Mouse (Mus musculus) embryonic facial prominence, embryonic 14.5 days (tissue): ENCODE data around the gene Dctn1. TPM values are rescaled to one million over a fixed set of nuclear protein-coding genes. Genes with fewer than 3 reads are reported as not detected.
A peak's percentile ranks its signal among the peaks of the same experiment; 100 is the strongest.

Experiments used
- ATAC-seq: fragments of 200-750 bp; cut with Nextera tagmentation; 2 replicates; pipeline ENCODE4 v1.8.0; 2017; ENCODE audit warnings: low read depth, moderate number of reproducible peaks, moderate TSS enrichment
- DNase-seq: peaks from one replicate; pipeline ENCODE4 v3.0.0-alpha.2; 2015; ENCODE audit warnings: low spot score
- H3K27ac ChIP-seq: fragments of 300-500 bp; sonication (generic); replicated peaks from 2 replicates; pipeline ENCODE4 v1.5.1; 2014; ENCODE audit warnings: low read depth, mild to moderate bottlenecking, low read length, moderate library complexity
- H3K27me3 ChIP-seq: fragments of 300-500 bp; sonication (generic); replicated peaks from 2 replicates; pipeline ENCODE4 v1.6.1; 2014; ENCODE audit warnings: low read length; ENCODE audit not compliant: control insufficient read depth, insufficient read depth
- H3K36me3 ChIP-seq: fragments of 300-500 bp; sonication (generic); 2 replicates; pipeline ENCODE4 v1.6.1; 2014; ENCODE audit warnings: low read length, mixed read lengths; ENCODE audit not compliant: control insufficient read depth, insufficient read depth
- H3K4me1 ChIP-seq: fragments of 300-500 bp; sonication (generic); 2 replicates; pipeline ENCODE4 v1.6.1; 2014; ENCODE audit warnings: antibody characterized with exemption, low read length; ENCODE audit not compliant: control insufficient read depth, insufficient read depth
- H3K4me2 ChIP-seq: fragments of 300-500 bp; sonication (generic); 2 replicates; pipeline ENCODE4 v1.6.1; 2014; ENCODE audit warnings: low read depth, mild to moderate bottlenecking, low read length, moderate library complexity, mixed read lengths
- H3K4me3 ChIP-seq: fragments of 300-500 bp; sonication (generic); 2 replicates; pipeline ENCODE4 v1.5.1; 2014; ENCODE audit warnings: low read depth, mild to moderate bottlenecking, low read length
- H3K9ac ChIP-seq: fragments of 300-500 bp; sonication (generic); 2 replicates; pipeline ENCODE4 v1.6.1; 2014; ENCODE audit warnings: low read depth, mild to moderate bottlenecking, low read length, moderate library complexity, mixed read lengths
- H3K9me3 ChIP-seq: fragments of 300-500 bp; sonication (generic); 2 replicates; pipeline ENCODE4 v1.6.1; 2016; ENCODE audit warnings: low read length; ENCODE audit not compliant: control insufficient read depth
- WGBS: fragments of 180-500 bp; shearing (Covaris S2); extraction: QIAGEN DNeasy Blood & Tissue Kit; methylation state at CpG from one replicate; pipeline ENCODE4 v1.1.7; 2014; 5-methylcytosine and 5-hydroxymethylcytosine counted together
- polyA plus RNA-seq: library from polyadenylated mRNA; unstranded; fragments of >200 nt; fragmentation: Nextera tagmentation; extraction: Ambion mirVana; gene quantifications from 2 replicates; pipeline ENCODE4 v1.2.1, GENCODE M21; 2014

The Dctn1 gene
- polyA plus RNA-seq, 1 experiment from 2014 or later = 84.5 TPM

GRCm38 (mm10) chr6:83132176-83132919, 33.4 kb upstream of the Dctn1 start:
- Histone ChIP-seq H3K27ac (no peak overlapping the region), H3K4me2 (no peak overlapping the region)
- 85% methylated on average over 9 of the region's 9 CpGs for WGBS

GRCm38 (mm10) chr6:83134226-83134625, 31.5 kb upstream of the Dctn1 start:
- H3K36me3 ChIP-seq = no peaks in the 10 kb centered on the region
- no peak overlapping the region for H3K9ac ChIP-seq
- no peak for ATAC-seq
- DNase-seq = no peak
- no peak overlapping the region for H3K4me2 ChIP-seq
- no peak overlapping the region for H3K27ac ChIP-seq
- no peaks in the 10 kb centered on the region for H3K9me3 ChIP-seq
- H3K4me1 ChIP-seq = peaks cover 31% of the 10 kb centered on the region
- WGBS = 60% methylated on average over 3 of the region's 3 CpGs
- H3K27me3 ChIP-seq = no peaks in the 10 kb centered on the region
- no peak overlapping the region for H3K4me3 ChIP-seq

More at GRCm38 (mm10) chr6:83132176-83132919, 33.4 kb upstream of the Dctn1 start:
- DNase-seq = no peak
- Histone ChIP-seq H3K9ac (no peak overlapping the region), H3K9me3 (no peaks in the 10 kb centered on the region), H3K4me1 (peaks cover 19% of the 10 kb centered on the region), H3K36me3 (no peaks in the 10 kb centered on the region), H3K4me3 (no peak overlapping the region), H3K27me3 (no peaks in the 10 kb centered on the region)
- ATAC-seq = no peak

- no peaks in the 10 kb centered on the region for H3K27me3 ChIP-seq
- H3K4me3 ChIP-seq = peak within 1 kb of the TSS; percentile 45
- H3K4me2 ChIP-seq = peak within 1 kb of the TSS; percentile 62
- H3K9ac ChIP-seq = peak within 1 kb of the TSS; percentile 74
- no peaks in the 10 kb centered on the region for H3K36me3 ChIP-seq
- ATAC-seq = no peak
- DNase-seq = no peak
- H3K9me3 ChIP-seq = no peaks in the 10 kb centered on the region
- peak within 1 kb of the TSS; percentile 97 for H3K27ac ChIP-seq
- peaks cover 37% of the 10 kb centered on the region for H3K4me1 ChIP-seq
- 57% methylated on average over 7 of the region's 7 CpGs for WGBS
Observed at GRCm38 (mm10) chr6:83134951-83135513, 30.7 kb upstream of the Dctn1 start, which contains the start of gene Rtkn. Rtkn (plus strand) TSS chr6:83135463.

GRCm38 (mm10) chr6:83135571-83136161, 30.1 kb upstream of the Dctn1 start:
- DNase-seq = peak; percentile 68
- WGBS = 4% methylated on average over 35 of the region's 37 CpGs
- H3K4me3 ChIP-seq = peak overlapping the region; percentile 45
- H3K27ac ChIP-seq = peak overlapping the region; percentile 97
- no peak; the same call in 1 of the 2 replicates for ATAC-seq
- peak overlapping the region; percentile 74 for H3K9ac ChIP-seq
- H3K4me1 ChIP-seq = peaks cover 37% of the 10 kb centered on the region
- H3K9me3 ChIP-seq = no peaks in the 10 kb centered on the region
- H3K27me3 ChIP-seq = no peaks in the 10 kb centered on the region
- peak overlapping the region; percentile 62 for H3K4me2 ChIP-seq
- H3K36me3 ChIP-seq = no peaks in the 10 kb centered on the region

- ATAC-seq (no peak), DNase-seq (no peak)
- WGBS = 16% methylated on average over 5 of the region's 5 CpGs
- Histone ChIP-seq H3K9me3 (no peaks in the 10 kb centered on the region), H3K9ac (peak overlapping the region; percentile 74), H3K4me2 (peak overlapping the region; percentile 62), H3K4me3 (peak overlapping the region; percentile 45), H3K27ac (peak overlapping the region; percentile 97), H3K27me3 (no peaks in the 10 kb centered on the region), H3K4me1 (peaks cover 37% of the 10 kb centered on the region), H3K36me3 (no peaks in the 10 kb centered on the region)
Observed at GRCm38 (mm10) chr6:83136291-83136880, 29.3 kb upstream of the Dctn1 start.

GRCm38 (mm10) chr6:83136881-83137575, 28.7 kb upstream of the Dctn1 start:
- H3K4me2 ChIP-seq = peak overlapping the region; percentile 62
- ATAC-seq = peak; percentile 86
- no peaks in the 10 kb centered on the region for H3K27me3 ChIP-seq
- H3K27ac ChIP-seq = peak overlapping the region; percentile 97
- H3K4me3 ChIP-seq = peak overlapping the region; percentile 45
- H3K9me3 ChIP-seq = no peaks in the 10 kb centered on the region
- peak; percentile 94 for DNase-seq
- H3K9ac ChIP-seq = peak overlapping the region; percentile 74
- 1% methylated on average over 21 of the region's 26 CpGs for WGBS
- no peaks in the 10 kb centered on the region for H3K36me3 ChIP-seq
- H3K4me1 ChIP-seq = peaks cover 42% of the 10 kb centered on the region

GRCm38 (mm10) chr6:83137576-83137950, 28.2 kb upstream of the Dctn1 start:
- peak overlapping the region; percentile 62 for H3K4me2 ChIP-seq
- H3K9ac ChIP-seq = peak overlapping the region; percentile 74
- peaks cover 48% of the 10 kb centered on the region for H3K4me1 ChIP-seq
- no peaks in the 10 kb centered on the region for H3K9me3 ChIP-seq
- peak overlapping the region; percentile 97 for H3K27ac ChIP-seq
- no peaks in the 10 kb centered on the region for H3K36me3 ChIP-seq
- peak; percentile 95 for DNase-seq
- WGBS = 3% methylated on average over 6 of the region's 12 CpGs
- peak overlapping the region; percentile 45 for H3K4me3 ChIP-seq
- peak; percentile 84 for ATAC-seq
- H3K27me3 ChIP-seq = no peaks in the 10 kb centered on the region

- peak; percentile 32 for ATAC-seq
- DNase-seq = peak; percentile 81
- H3K4me1 ChIP-seq = peaks cover 48% of the 10 kb centered on the region
- peak overlapping the region; percentile 74 for H3K9ac ChIP-seq
- no peaks in the 10 kb centered on the region for H3K9me3 ChIP-seq
- H3K27ac ChIP-seq = peak overlapping the region; percentile 97
- peak overlapping the region; percentile 62 for H3K4me2 ChIP-seq
- WGBS = 2% methylated on average over 11 of the region's 11 CpGs
- H3K36me3 ChIP-seq = no peaks in the 10 kb centered on the region
- peak overlapping the region; percentile 45 for H3K4me3 ChIP-seq
- no peaks in the 10 kb centered on the region for H3K27me3 ChIP-seq
Observed at GRCm38 (mm10) chr6:83138056-83138455, 27.7 kb upstream of the Dctn1 start.
